Mouse (Mus musculus) kidney, postnatal 0 days (tissue): ENCODE data around the gene Hivep3. TPM values are rescaled to one million over a fixed set of nuclear protein-coding genes. Genes with fewer than 3 reads are reported as not detected.

Source experiments
- ATAC-seq: fragments of 200-750 bp; cut with Nextera tagmentation; replicated peaks from 2 replicates; pipeline ENCODE4 v1.8.0; 2017; ENCODE audit warnings: low read depth, moderate number of reproducible peaks, moderate TSS enrichment, moderate library complexity; ENCODE audit not compliant: low FRiP score
- DNase-seq: peaks from one replicate; pipeline ENCODE4 v3.0.0-alpha.2; 2016; ENCODE audit warnings: low spot score
- H3K27ac ChIP-seq: fragments of 300-500 bp; sonication (generic); 2 replicates; pipeline ENCODE4 v1.5.1; 2014; ENCODE audit warnings: mild to moderate bottlenecking
- H3K27me3 ChIP-seq: fragments of 300-500 bp; sonication (generic); 2 replicates; pipeline ENCODE4 v1.6.1; 2014; ENCODE audit warnings: low read length, mixed read lengths; ENCODE audit not compliant: insufficient read depth
- H3K36me3 ChIP-seq: fragments of 300-500 bp; sonication (generic); 2 replicates; pipeline ENCODE4 v1.6.1; 2014; ENCODE audit warnings: low read length, mixed read lengths; ENCODE audit not compliant: insufficient read depth
- H3K4me1 ChIP-seq: fragments of 300-500 bp; sonication (generic); replicated peaks from 2 replicates; pipeline ENCODE4 v1.6.1; 2014; ENCODE audit warnings: antibody characterized with exemption, low read length, mixed read lengths; ENCODE audit not compliant: insufficient read depth
- H3K4me2 ChIP-seq: fragments of 300-500 bp; sonication (generic); 2 replicates; pipeline ENCODE4 v1.6.1; 2014; ENCODE audit warnings: mild to moderate bottlenecking, low read length, moderate library complexity, mixed read lengths
- H3K4me3 ChIP-seq: fragments of 300-500 bp; sonication (generic); replicated peaks from 2 replicates; pipeline ENCODE4 v1.5.1; 2014; ENCODE audit warnings: low read depth, low read length
- H3K9ac ChIP-seq: fragments of 300-500 bp; sonication (generic); 2 replicates; pipeline ENCODE4 v1.6.1; 2014; ENCODE audit warnings: low read depth, low read length
- H3K9me3 ChIP-seq: fragments of 300-500 bp; sonication (generic); replicated peaks from 2 replicates; pipeline ENCODE4 v1.6.1; 2016; ENCODE audit warnings: low read length, inconsistent platforms, mixed read lengths
- CTCF ChIP-seq: IDR thresholded peaks from 2 replicates; pipeline ENCODE4 v1.5.1; 2016; ENCODE audit warnings: antibody characterized with exemption, low read depth, mild to moderate bottlenecking, moderate library complexity
- WGBS: fragments of 180-500 bp; shearing (Covaris S2); extraction: QIAGEN DNeasy Blood & Tissue Kit; methylation state at CpG from one replicate; pipeline ENCODE4 v1.1.7; 2014; 5-methylcytosine and 5-hydroxymethylcytosine counted together
- polyA plus RNA-seq: library from polyadenylated mRNA; unstranded; fragments of >200 nt; fragmentation: Nextera tagmentation; extraction: Ambion mirVana; gene quantifications from 2 replicates; pipeline ENCODE4 v1.2.1, GENCODE M21; 2015

The Hivep3 gene
- polyA plus RNA-seq, 1 experiment from 2014 or later: 8.3 TPM

- 31% methylated on average over 3 of the region's 3 CpGs for WGBS
- Histone ChIP-seq H3K36me3 (no peaks in the 10 kb centered on the region), H3K9ac (no peak overlapping the region), H3K4me3 (no peak overlapping the region), H3K27ac (no peak overlapping the region), H3K9me3 (no peaks in the 10 kb centered on the region), H3K4me2 (no peak overlapping the region), H3K27me3 (no peaks in the 10 kb centered on the region), H3K4me1 (no peaks in the 10 kb centered on the region)
- no peak for DNase-seq
- TF ChIP-seq CTCF: no peak
- no peak for ATAC-seq
These were observed 288.8 kb downstream of the Hivep3 start for GRCm38 (mm10) chr4:120022392-120022791.

- H3K4me1 ChIP-seq: no peaks in the 10 kb centered on the region
- WGBS: 93% methylated on average over 4 of the region's 4 CpGs
These were observed 289.7 kb downstream of the Hivep3 start for GRCm38 (mm10) chr4:120023221-120023840.

GRCm38 (mm10) chr4:120024071-120024470 is 290.5 kb downstream of the Hivep3 start:
- no peak for TF ChIP-seq CTCF
- Histone ChIP-seq H3K4me1 (no peaks in the 10 kb centered on the region), H3K27me3 (no peaks in the 10 kb centered on the region), H3K9ac (no peak overlapping the region), H3K4me3 (no peak overlapping the region), H3K36me3 (no peaks in the 10 kb centered on the region), H3K27ac (no peak overlapping the region), H3K9me3 (no peaks in the 10 kb centered on the region), H3K4me2 (no peak overlapping the region)
- DNase-seq (peak; percentile 38), ATAC-seq (no peak)
- WGBS: 50% methylated on average over 10 of the region's 10 CpGs

More at GRCm38 (mm10) chr4:120023221-120023840, 289.7 kb downstream of the Hivep3 start:
- Histone ChIP-seq H3K9ac (no peak overlapping the region), H3K4me2 (no peak overlapping the region), H3K27me3 (no peaks in the 10 kb centered on the region), H3K4me3 (no peak overlapping the region), H3K27ac (no peak overlapping the region), H3K36me3 (no peaks in the 10 kb centered on the region), H3K9me3 (no peaks in the 10 kb centered on the region)
- TF ChIP-seq CTCF: no peak
- ATAC-seq: no peak
- no peak for DNase-seq

- DNase-seq (no peak), ATAC-seq (no peak)
- Histone ChIP-seq H3K4me1 (no peaks in the 10 kb centered on the region; the same call in 1 of the 2 replicates), H3K36me3 (no peaks in the 10 kb centered on the region), H3K9ac (no peak overlapping the region), H3K4me3 (no peak overlapping the region), H3K27ac (no peak overlapping the region), H3K9me3 (no peaks in the 10 kb centered on the region), H3K4me2 (no peak overlapping the region), H3K27me3 (no peaks in the 10 kb centered on the region)
- 86% methylated on average over 1 of the region's 1 CpGs for WGBS
- no peak for TF ChIP-seq CTCF
These were observed 294.1 kb downstream of the Hivep3 start for GRCm38 (mm10) chr4:120027671-120028070.

- Histone ChIP-seq H3K4me2 (no peak overlapping the region), H3K4me3 (no peak overlapping the region), H3K36me3 (no peaks in the 10 kb centered on the region), H3K27ac (no peak overlapping the region), H3K27me3 (peaks cover 17% of the 10 kb centered on the region), H3K9me3 (no peaks in the 10 kb centered on the region), H3K9ac (no peak overlapping the region), H3K4me1 (peaks cover 4% of the 10 kb centered on the region)
- TF ChIP-seq CTCF: no peak
- 85% methylated on average over 1 of the region's 1 CpGs for WGBS
- DNase-seq (no peak), ATAC-seq (no peak)
These were observed 296.4 kb downstream of the Hivep3 start for GRCm38 (mm10) chr4:120029937-120030336.

- Histone ChIP-seq H3K9me3 (no peaks in the 10 kb centered on the region), H3K4me1 (peaks cover 4% of the 10 kb centered on the region), H3K4me3 (peak overlapping the region; percentile 51), H3K36me3 (no peaks in the 10 kb centered on the region), H3K9ac (peak overlapping the region; percentile 47; the same call in 1 of the 2 replicates), H3K4me2 (peak overlapping the region; percentile 97), H3K27ac (no peak overlapping the region), H3K27me3 (peaks cover 17% of the 10 kb centered on the region)
- peak; percentile 76 for ATAC-seq
- under 1% methylated on average over 57 of the region's 70 CpGs for WGBS
- DNase-seq: peak; percentile 63
- no peak for TF ChIP-seq CTCF
These were observed 298.9 kb downstream of the Hivep3 start for GRCm38 (mm10) chr4:120032320-120032983.
